Mouse (Mus musculus): ENCODE measurements around the gene Ago3. TPM values are rescaled to one million over a fixed set of nuclear protein-coding genes. Genes with fewer than 3 reads are reported as not detected.

Ago3 gene
- polyA plus RNA-seq, 1 experiment from 2014 or later, result 12.0 TPM

- H3K27me3 ChIP-seq (ENCODE audit: poor library complexity, severe bottlenecking), result no peaks in the 10 kb centered on the region
- WGBS, result 83% methylated on average over 4 of the region's 4 CpGs
- H3K4me1 ChIP-seq, result no peaks in the 10 kb centered on the region
- H3K27ac ChIP-seq, result no peak overlapping the region
- peaks cover 34% of the 10 kb centered on the region for H3K36me3 ChIP-seq (replicated peaks)
- H3K9me3 ChIP-seq, result no peaks in the 10 kb centered on the region
- no peak overlapping the region for H3K4me3 ChIP-seq
- no peak for DNase-seq (ENCODE audit: extremely low spot score, low spot score)
These were observed 85.9 kb downstream of the Ago3 start for GRCm38 (mm10) chr4:126343451-126343850.

DNA sequence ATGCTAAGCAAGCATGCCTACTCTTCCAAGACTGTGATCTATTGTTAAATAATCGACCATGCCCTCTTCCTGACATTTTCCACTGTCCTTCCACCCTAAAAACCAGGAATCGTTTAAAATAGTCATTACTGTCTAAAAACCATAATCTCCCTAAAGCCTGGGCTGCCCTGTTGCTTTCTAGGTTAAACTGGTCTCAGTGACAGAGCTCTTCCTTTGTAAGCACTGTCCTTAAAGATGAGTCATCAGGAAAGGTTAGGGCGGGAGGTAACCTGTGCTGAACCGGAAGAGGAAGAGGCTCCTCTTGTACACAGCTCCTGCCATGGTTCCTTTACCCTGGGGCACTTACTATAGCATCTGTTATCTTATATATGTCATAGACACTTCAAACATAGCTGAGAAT, 89.9 kb downstream of the Ago3 start:
- WGBS, result 67% methylated on average over 4 of the region's 4 CpGs
- Histone ChIP-seq H3K4me1 (0 out of 2 replicates have a peak, but pooled peaks cover 5% of the 10 kb centered on the region), H3K36me3 (replicated peaks) (peaks cover 2% of the 10 kb centered on the region; the same call in 1 of the 2 replicates), H3K27ac (no peak overlapping the region), H3K4me3 (no peak overlapping the region), H3K9me3 (no peaks in the 10 kb centered on the region), H3K27me3 (ENCODE audit: poor library complexity, severe bottlenecking) (no peaks in the 10 kb centered on the region)
- DNase-seq (ENCODE audit: extremely low spot score, low spot score), result no peak

DNA sequence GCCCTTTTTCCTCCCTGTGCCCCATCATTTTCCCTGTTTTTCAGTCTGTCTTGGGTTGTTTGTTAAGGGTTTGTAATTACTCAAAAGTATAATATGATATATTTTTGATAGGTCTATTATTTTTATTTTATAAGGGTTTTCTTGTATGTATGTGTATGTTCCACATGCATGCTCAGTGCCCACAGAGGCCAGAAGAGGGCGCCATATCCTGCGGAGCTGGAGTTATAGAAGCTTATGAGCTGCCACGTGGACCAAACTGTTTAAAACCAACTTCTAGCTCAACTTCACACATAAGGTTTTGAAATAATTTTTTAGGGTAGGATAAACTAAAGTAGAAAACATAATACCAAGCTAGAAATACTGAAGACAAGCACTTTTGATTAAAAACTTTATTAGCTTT, 97.0 kb downstream of the Ago3 start:
- no peak for DNase-seq (ENCODE audit: extremely low spot score, low spot score)
- 55% methylated on average over 3 of the region's 3 CpGs for WGBS
- no peaks in the 10 kb centered on the region for H3K27me3 ChIP-seq (ENCODE audit: poor library complexity, severe bottlenecking)

DNA sequence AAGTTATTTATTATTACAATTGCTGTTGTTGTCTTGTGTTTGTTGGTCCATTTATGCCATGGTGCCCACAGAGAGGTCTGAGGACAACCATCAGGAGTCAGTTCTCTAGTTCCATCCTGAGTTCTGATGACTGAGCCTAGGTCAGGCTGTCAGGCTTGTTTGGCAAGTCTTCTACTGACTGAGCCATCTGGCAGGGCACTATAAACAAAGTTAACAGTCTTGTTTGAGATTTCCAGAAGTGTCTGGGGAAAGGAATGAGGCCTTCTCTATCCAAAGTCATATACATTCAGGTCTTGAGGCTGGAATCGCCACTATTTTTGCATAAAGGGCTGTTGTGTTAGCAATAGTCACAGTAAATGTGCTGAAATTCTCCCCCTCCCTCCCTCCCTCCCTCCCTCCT, 97.6 kb downstream of the Ago3 start:
- H3K4me3 ChIP-seq, result no peak overlapping the region
- WGBS, result 70% methylated on average over 1 of the region's 1 CpGs

More for the DNA sequence above, 97.0 kb downstream of the Ago3 start:
- H3K27ac ChIP-seq, result no peak overlapping the region
- 0 out of 2 replicates have a peak, but pooled peaks cover 5% of the 10 kb centered on the region for H3K4me1 ChIP-seq
- H3K36me3 ChIP-seq (replicated peaks), result no peaks in the 10 kb centered on the region
- no peak overlapping the region for H3K4me3 ChIP-seq
- no peaks in the 10 kb centered on the region for H3K9me3 ChIP-seq

GRCm38 (mm10) chr4:126330295-126330694, 99.1 kb downstream of the Ago3 start:
- H3K27ac ChIP-seq, result no peak overlapping the region
- no peaks in the 10 kb centered on the region for H3K36me3 ChIP-seq (replicated peaks)
- 90% methylated on average over 4 of the region's 4 CpGs for WGBS
- peaks cover 4% of the 10 kb centered on the region for H3K4me1 ChIP-seq
- H3K27me3 ChIP-seq (ENCODE audit: poor library complexity, severe bottlenecking), result peaks cover 11% of the 10 kb centered on the region
- H3K4me3 ChIP-seq, result no peak overlapping the region
- H3K9me3 ChIP-seq, result no peaks in the 10 kb centered on the region
- no peak for DNase-seq (ENCODE audit: extremely low spot score, low spot score)

More for the DNA sequence above, 97.6 kb downstream of the Ago3 start:
- Histone ChIP-seq H3K4me1 (0 out of 2 replicates have a peak, but pooled peaks cover 4% of the 10 kb centered on the region), H3K27ac (no peak overlapping the region), H3K9me3 (no peaks in the 10 kb centered on the region), H3K27me3 (ENCODE audit: poor library complexity, severe bottlenecking) (no peaks in the 10 kb centered on the region), H3K36me3 (replicated peaks) (no peaks in the 10 kb centered on the region)
- DNase-seq (ENCODE audit: extremely low spot score, low spot score), result no peak

GRCm38 (mm10) chr4:126326036-126326435, 103.3 kb downstream of the Ago3 start:
- H3K9me3 ChIP-seq, result no peaks in the 10 kb centered on the region; the same call in 1 of the 2 replicates
- no peak for DNase-seq (ENCODE audit: extremely low spot score, low spot score)
- H3K4me1 ChIP-seq, result peaks cover 21% of the 10 kb centered on the region
- H3K36me3 ChIP-seq (replicated peaks), result no peaks in the 10 kb centered on the region
- H3K27ac ChIP-seq, result no peak overlapping the region
- 15% methylated on average over 6 of the region's 6 CpGs for WGBS
- H3K27me3 ChIP-seq (ENCODE audit: poor library complexity, severe bottlenecking), result peaks cover 42% of the 10 kb centered on the region
- no peak overlapping the region for H3K4me3 ChIP-seq

DNA sequence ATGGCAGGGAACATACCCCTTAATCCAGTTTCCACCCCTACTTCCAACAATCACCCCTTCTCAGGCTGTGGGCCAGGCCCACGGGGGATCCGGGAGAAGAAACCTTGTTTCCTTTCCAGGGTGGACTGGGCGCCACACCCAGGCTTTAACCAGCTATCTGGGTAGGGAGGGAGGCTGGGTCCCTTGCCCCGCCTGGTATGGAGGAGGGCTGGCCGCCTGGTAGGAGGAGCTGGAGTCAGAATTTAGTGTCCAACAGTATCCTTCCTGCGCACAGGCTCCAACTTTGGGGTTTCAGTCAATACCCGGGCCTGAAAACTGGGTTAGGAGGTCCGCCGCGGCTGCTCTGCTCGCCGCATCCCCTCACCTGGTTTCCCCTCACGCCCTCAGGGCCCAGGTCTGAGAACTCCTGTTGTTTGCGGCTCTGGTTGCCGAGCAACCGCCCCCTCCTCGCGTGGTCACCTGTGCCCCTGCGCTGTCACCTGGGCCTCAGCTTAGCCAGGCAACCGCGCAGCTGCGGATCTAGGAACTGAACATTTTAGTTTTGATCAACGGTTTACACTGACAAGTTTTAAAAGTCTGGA, 104.0 kb downstream of the Ago3 start, which contains the start of gene Tekt2:
Gene Tekt2 (minus strand): TSS at position 408 of the 581 bp plus-strand sequence.
- Histone ChIP-seq H3K27ac (peak within 1 kb of the TSS; percentile 16; the same call in 1 of the 2 replicates), H3K4me3 (peak within 1 kb of the TSS; percentile 31), H3K4me1 (peaks cover 28% of the 10 kb centered on the region), H3K9me3 (no peaks in the 10 kb centered on the region; the same call in 1 of the 2 replicates), H3K27me3 (ENCODE audit: poor library complexity, severe bottlenecking) (peaks cover 42% of the 10 kb centered on the region), H3K36me3 (replicated peaks) (no peaks in the 10 kb centered on the region)
- WGBS, result 6% methylated on average over 23 of the region's 23 CpGs
- no peak for DNase-seq (ENCODE audit: extremely low spot score, low spot score)

DNA sequence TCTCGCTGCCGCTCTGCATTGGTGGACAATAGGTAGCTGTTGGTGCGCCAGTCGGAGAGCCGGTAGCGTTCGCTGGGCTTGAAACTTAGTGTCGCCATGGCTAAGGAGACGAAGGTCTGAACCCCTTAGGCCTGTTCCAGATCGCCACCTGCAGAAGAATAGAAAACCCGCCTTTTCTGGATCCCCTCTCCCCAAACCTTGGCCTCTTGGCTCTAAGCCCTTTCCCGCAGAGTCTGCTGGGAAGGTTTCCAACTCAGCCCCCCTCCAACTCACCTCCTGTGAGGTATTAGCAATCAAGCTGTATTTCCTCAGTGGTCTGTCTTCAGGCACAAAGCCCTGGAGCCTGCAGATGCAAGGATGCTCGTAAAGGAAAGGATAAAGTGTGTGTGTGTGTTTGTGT, 104.5 kb downstream of the Ago3 start:
- H3K4me3 ChIP-seq, result peak overlapping the region; percentile 31; the same call in 1 of the 2 replicates
- peaks cover 42% of the 10 kb centered on the region for H3K27me3 ChIP-seq (ENCODE audit: poor library complexity, severe bottlenecking)
- no peaks in the 10 kb centered on the region; the same call in 1 of the 2 replicates for H3K9me3 ChIP-seq
- 17% methylated on average over 13 of the region's 13 CpGs for WGBS
- H3K27ac ChIP-seq, result 0 out of 2 replicates have a peak overlapping the region, but pooled peaks have one; percentile 16
- peaks cover 33% of the 10 kb centered on the region for H3K4me1 ChIP-seq
- H3K36me3 ChIP-seq (replicated peaks), result peaks cover 2% of the 10 kb centered on the region
- no peak for DNase-seq (ENCODE audit: extremely low spot score, low spot score)

- Histone ChIP-seq H3K9me3 (no peaks in the 10 kb centered on the region; the same call in 1 of the 2 replicates), H3K27ac (no peak overlapping the region)
- 95% methylated on average over 13 of the region's 13 CpGs for WGBS
These were observed 106.7 kb downstream of the Ago3 start for GRCm38 (mm10) chr4:126322646-126323045.

GRCm38 (mm10) chr4:126321854-126322511, 107.4 kb downstream of the Ago3 start:
- no peaks in the 10 kb centered on the region; the same call in 1 of the 2 replicates for H3K9me3 ChIP-seq
- H3K36me3 ChIP-seq (replicated peaks), result peaks cover 30% of the 10 kb centered on the region
- H3K27ac ChIP-seq, result peak overlapping the region; percentile 92
- DNase-seq (ENCODE audit: extremely low spot score, low spot score), result no peak
- peaks cover 42% of the 10 kb centered on the region for H3K27me3 ChIP-seq (ENCODE audit: poor library complexity, severe bottlenecking)
- H3K4me3 ChIP-seq, result peak overlapping the region; percentile 87
- WGBS, result 55% methylated on average over 28 of the region's 28 CpGs
- peaks cover 36% of the 10 kb centered on the region for H3K4me1 ChIP-seq

More at GRCm38 (mm10) chr4:126322646-126323045, 106.7 kb downstream of the Ago3 start:
- Histone ChIP-seq H3K27me3 (ENCODE audit: poor library complexity, severe bottlenecking) (peaks cover 42% of the 10 kb centered on the region), H3K4me1 (peaks cover 36% of the 10 kb centered on the region), H3K4me3 (no peak overlapping the region), H3K36me3 (replicated peaks) (peaks cover 24% of the 10 kb centered on the region)
- DNase-seq (ENCODE audit: extremely low spot score, low spot score), result no peak

- no peaks in the 10 kb centered on the region; the same call in 1 of the 2 replicates for H3K9me3 ChIP-seq
- H3K27ac ChIP-seq, result peak within 1 kb of the TSS; percentile 92
- DNase-seq (ENCODE audit: extremely low spot score, low spot score), result peak; percentile 99
- peaks cover 40% of the 10 kb centered on the region for H3K27me3 ChIP-seq (ENCODE audit: poor library complexity, severe bottlenecking)
- H3K4me3 ChIP-seq, result peak within 1 kb of the TSS; percentile 87
- peaks cover 36% of the 10 kb centered on the region for H3K4me1 ChIP-seq
- H3K36me3 ChIP-seq (replicated peaks), result peaks cover 37% of the 10 kb centered on the region
- WGBS, result under 1% methylated on average over 80 of the region's 80 CpGs
These were observed 108.1 kb downstream of the Ago3 start, which contains the start of gene Adprhl2 for GRCm38 (mm10) chr4:126321111-126321853. TSS of gene Adprhl2 (minus strand) at chr4:126321703.

DNA sequence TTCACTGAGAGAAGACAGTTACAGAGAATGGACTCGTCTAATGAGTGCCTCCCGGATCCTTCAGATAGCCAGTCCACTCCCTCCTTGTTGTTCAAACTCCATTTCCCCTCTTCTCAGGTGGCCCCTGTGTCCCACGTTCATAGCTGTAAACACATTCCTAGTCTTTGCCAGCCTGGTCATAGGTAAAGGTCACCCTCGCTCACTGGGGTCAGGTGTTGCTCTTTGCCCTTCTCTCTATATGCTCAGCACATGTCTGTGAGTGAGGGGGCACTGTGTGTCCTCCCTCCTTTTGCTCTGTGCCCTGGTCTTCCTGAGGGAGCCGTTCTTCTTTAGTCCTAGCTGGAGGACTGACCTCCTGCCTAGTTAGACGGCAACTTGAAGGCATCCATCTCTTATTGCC, 109.5 kb downstream of the Ago3 start:
- H3K4me1 ChIP-seq, result peaks cover 30% of the 10 kb centered on the region
- H3K9me3 ChIP-seq, result no peaks in the 10 kb centered on the region; the same call in 1 of the 2 replicates
- H3K4me3 ChIP-seq, result no peak overlapping the region
- H3K27me3 ChIP-seq (ENCODE audit: poor library complexity, severe bottlenecking), result peaks cover 26% of the 10 kb centered on the region
- H3K27ac ChIP-seq, result no peak overlapping the region
- 91% methylated on average over 6 of the region's 6 CpGs for WGBS
- DNase-seq (ENCODE audit: extremely low spot score, low spot score), result no peak
- peaks cover 52% of the 10 kb centered on the region for H3K36me3 ChIP-seq (replicated peaks)
